In the genomic region with DNA sequence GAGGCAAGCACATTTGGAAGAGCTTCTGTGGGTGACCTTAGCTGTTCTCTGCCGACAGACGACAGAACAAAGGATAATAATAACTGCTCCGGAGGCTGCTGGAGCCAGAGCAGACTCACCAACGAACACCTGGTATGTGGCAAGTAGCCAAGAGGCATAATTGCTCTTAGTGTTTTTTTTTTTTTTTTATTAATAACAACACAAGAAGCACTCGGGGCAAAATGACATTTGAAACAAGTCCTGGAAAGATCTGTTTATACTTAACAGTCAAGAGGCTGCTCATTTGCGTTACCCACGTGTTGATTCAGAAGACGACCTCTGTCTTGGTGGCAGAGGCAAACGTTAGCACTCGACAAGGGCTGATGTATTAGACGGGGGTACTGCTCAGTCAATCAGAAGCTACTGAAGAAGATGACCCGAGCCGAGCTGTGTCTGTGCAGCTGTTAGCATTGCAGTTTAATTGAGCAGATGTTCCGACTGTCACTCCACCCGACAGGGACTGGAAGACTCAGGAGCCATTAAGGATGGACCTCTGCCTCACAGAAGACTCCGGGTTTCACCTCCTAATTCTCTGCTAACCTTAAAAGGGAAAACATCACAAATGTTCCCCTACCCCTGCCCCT, we compare ENCODE assay signal across 10 mouse cellular contexts.
DNase-seq lines count a peak whose midpoint lies in the region; ATAC-seq and TF ChIP-seq lines count a peak whose summit lies in the region.
"Had no signal": no experiment of that assay in that cellular context is flagged by ENCODE, and none has a peak within 500 bp of the region (broad histone marks: within the 10 kb centered on the region; RNA-seq: fewer than 3 reads in every experiment).

No protein-coding gene starts in this region.

- no peak overlapping the region for H3K9ac ChIP-seq in hindbrain, embryonic 12.5 days
- no peak overlapping the region for H3K9ac ChIP-seq in neural tube, embryonic 13.5 days
- no peak overlapping the region for H3K9ac ChIP-seq in limb, embryonic 14.5 days (ENCODE audit: low read depth, low read length, severe bottlenecking)

- no peak for ATAC-seq in hindbrain, embryonic 12.5 days (ENCODE audit: low FRiP score)
- no peak for ATAC-seq in neural tube, embryonic 13.5 days (ENCODE audit: low read depth)
- no peak for ATAC-seq in limb, embryonic 14.5 days (ENCODE audit: low FRiP score, low read depth)

- peak overlapping the region; percentile 35; the same call in 1 of the 2 replicates for H3K27ac ChIP-seq in hindbrain, embryonic 10.5 days
- no peak overlapping the region for H3K27ac ChIP-seq in hindbrain, embryonic 12.5 days
- peak overlapping the region; percentile 56 for H3K27ac ChIP-seq in neural tube, embryonic 13.5 days (replicated peaks)
- H3K27ac ChIP-seq in limb, embryonic 14.5 days (replicated peaks; ENCODE audit: low read depth, low read length): no peak overlapping the region

- no peak for TF ChIP-seq POLR2A in limb, embryonic 14.5 days (IDR thresholded peaks at IDR 0.05; ENCODE audit: borderline replicate concordance, extremely low read depth, insufficient read depth, insufficient read length)

- H3K9me3 ChIP-seq in hindbrain, embryonic 10.5 days: peaks cover under 1% of the 10 kb centered on the region; the same call in 1 of the 2 replicates
- H3K9me3 ChIP-seq in hindbrain, embryonic 12.5 days (replicated peaks): no peaks in the 10 kb centered on the region
- H3K9me3 ChIP-seq in neural tube, embryonic 13.5 days: no peaks in the 10 kb centered on the region
- H3K9me3 ChIP-seq in limb, embryonic 14.5 days (ENCODE audit: control insufficient read depth, low read length): 0 out of 2 replicates have a peak, but pooled peaks cover 2% of the 10 kb centered on the region

- H3K4me3 ChIP-seq in hindbrain, embryonic 10.5 days: no peak overlapping the region
- H3K4me3 ChIP-seq in hindbrain, embryonic 12.5 days: no peak overlapping the region
- H3K4me3 ChIP-seq in neural tube, embryonic 13.5 days: no peak overlapping the region
- no peak overlapping the region for H3K4me3 ChIP-seq in limb, embryonic 14.5 days (replicated peaks; ENCODE audit: low read length)

- DNase-seq in hindbrain, embryonic 10.5 days (ENCODE audit: low spot score): no peak
- DNase-seq in neural tube, embryonic 10.5 days (ENCODE audit: extremely low spot score, low spot score): no peak
- DNase-seq in heart, adult 9 months (ENCODE audit: low spot score in 2 of 2): peak; percentile 43 to 55
- peak; percentile 58 for DNase-seq in limb, embryonic 14.5 days (ENCODE audit: low spot score)
- no peak for DNase-seq in left cerebral cortex, postnatal 4 days
- DNase-seq in left cerebral cortex, postnatal 10 days (ENCODE audit: extremely low spot score in 1 of 2, low spot score in 2 of 2): no peak
- DNase-seq: kidney, adult 18-20 months; lung, postnatal 36 days had no signal

- no peaks in the 10 kb centered on the region for H3K36me3 ChIP-seq in hindbrain, embryonic 10.5 days
- H3K36me3 ChIP-seq in hindbrain, embryonic 12.5 days: no peaks in the 10 kb centered on the region
- no peaks in the 10 kb centered on the region for H3K36me3 ChIP-seq in neural tube, embryonic 13.5 days
- H3K36me3 ChIP-seq in limb, embryonic 14.5 days (ENCODE audit: control insufficient read depth, insufficient read depth, low read length): no peaks in the 10 kb centered on the region

- peaks cover 15% of the 10 kb centered on the region; the same call in 1 of the 2 replicates for H3K4me1 ChIP-seq in hindbrain, embryonic 10.5 days (replicated peaks)
- peaks cover 10% of the 10 kb centered on the region for H3K4me1 ChIP-seq in hindbrain, embryonic 12.5 days
- peaks cover 11% of the 10 kb centered on the region; the same call in 1 of the 2 replicates for H3K4me1 ChIP-seq in neural tube, embryonic 13.5 days (replicated peaks)
- peaks cover 28% of the 10 kb centered on the region for H3K4me1 ChIP-seq in limb, embryonic 14.5 days (ENCODE audit: control insufficient read depth, insufficient read depth, low read length)

- intact Hi-C loops in left cerebral cortex, postnatal 4 days (cut with DNase I): no loop called here
- intact Hi-C loops in left cerebral cortex, postnatal 10 days (cut with DNase I): no loop called here

- H3K27me3 ChIP-seq in hindbrain, embryonic 10.5 days (ENCODE audit: insufficient read depth, poor library complexity, severe bottlenecking): no peaks in the 10 kb centered on the region; the same call in 1 of the 2 replicates
- H3K27me3 ChIP-seq in hindbrain, embryonic 12.5 days: no peaks in the 10 kb centered on the region
- no peaks in the 10 kb centered on the region for H3K27me3 ChIP-seq in neural tube, embryonic 13.5 days
- no peaks in the 10 kb centered on the region for H3K27me3 ChIP-seq in limb, embryonic 14.5 days (ENCODE audit: control insufficient read depth, insufficient read depth, low read length)

- 64% methylated on average over 16 of the region's 16 CpGs for WGBS in hindbrain, embryonic 10.5 days
- 47% methylated on average over 16 of the region's 16 CpGs for WGBS in hindbrain, embryonic 12.5 days
- 39% methylated on average over 16 of the region's 16 CpGs for WGBS in neural tube, embryonic 13.5 days
- WGBS in limb, embryonic 14.5 days: 13% methylated on average over 16 of the region's 16 CpGs

- H3K4me2 ChIP-seq in hindbrain, embryonic 12.5 days (replicated peaks): no peak overlapping the region
- no peak overlapping the region for H3K4me2 ChIP-seq in neural tube, embryonic 13.5 days
- H3K4me2 ChIP-seq in limb, embryonic 14.5 days (replicated peaks; ENCODE audit: low read depth, low read length, severe bottlenecking): no peak overlapping the region

Comparison
In these comparisons a context has a peak if more than half of its experiments do, and no peak if none do; other contexts are left out.
1. H3K27ac ChIP-seq: peak in hindbrain, embryonic 10.5 days (single experiment) and neural tube, embryonic 13.5 days (single experiment); none in hindbrain, embryonic 12.5 days (single experiment) and limb, embryonic 14.5 days (single experiment).
2. DNase-seq: peak in heart, adult 9 months (2 of 2) and limb, embryonic 14.5 days (single experiment); none in hindbrain, embryonic 10.5 days (single experiment), neural tube, embryonic 10.5 days (single experiment), left cerebral cortex, postnatal 4 days (single experiment) and left cerebral cortex, postnatal 10 days (0 of 2).